Mouse (Mus musculus): Measurements from ENCODE around the gene Tcf15.

Gene Tcf15

GRCm38 (mm10) chr2:152122896-152123295, 20.5 kb upstream of the Tcf15 start:
- DNase-seq (ENCODE audit: low spot score in 2 of 2): no peak

GRCm38 (mm10) chr2:152128597-152128996, 14.8 kb upstream of the Tcf15 start:
- no peak for DNase-seq (ENCODE audit: low spot score in 2 of 2)

- peak; percentile 32 to 74 for DNase-seq (ENCODE audit: low spot score in 2 of 2)
These were observed 13.6 kb upstream of the Tcf15 start for GRCm38 (mm10) chr2:152129778-152130177.

- no peak for DNase-seq (ENCODE audit: low spot score in 2 of 2)
These were observed 11.3 kb upstream of the Tcf15 start for GRCm38 (mm10) chr2:152132016-152132415.

- DNase-seq (ENCODE audit: low spot score in 2 of 2): no peak
These were observed 10.7 kb upstream of the Tcf15 start for GRCm38 (mm10) chr2:152132691-152133090.

- no peak for DNase-seq (ENCODE audit: low spot score in 2 of 2)
These were observed 4.0 kb upstream of the Tcf15 start for GRCm38 (mm10) chr2:152139191-152139987.

GRCm38 (mm10) chr2:152140941-152141340, 2.4 kb upstream of the Tcf15 start:
- no peak for DNase-seq (ENCODE audit: low spot score in 2 of 2)

GRCm38 (mm10) chr2:152141491-152141890, 1.9 kb upstream of the Tcf15 start:
- no peak for DNase-seq (ENCODE audit: low spot score in 2 of 2)

GRCm38 (mm10) chr2:152142046-152142445, 1.3 kb upstream of the Tcf15 start:
- DNase-seq (ENCODE audit: low spot score in 2 of 2): no peak

GRCm38 (mm10) chr2:152142571-152142970, 790 bp upstream of the Tcf15 start:
- no peak for DNase-seq (ENCODE audit: low spot score in 2 of 2)

GRCm38 (mm10) chr2:152144158-152144450, 743 bp downstream of the Tcf15 start:
- DNase-seq (ENCODE audit: low spot score in 2 of 2): no peak

- no peak for DNase-seq (ENCODE audit: low spot score in 2 of 2)
These were observed 1.1 kb downstream of the Tcf15 start for GRCm38 (mm10) chr2:152144501-152144900.

- no peak for DNase-seq (ENCODE audit: low spot score in 2 of 2)
These were observed 2.4 kb downstream of the Tcf15 start for GRCm38 (mm10) chr2:152145711-152146110.

GRCm38 (mm10) chr2:152147079-152147478, 3.7 kb downstream of the Tcf15 start:
- no peak for DNase-seq (ENCODE audit: low spot score in 2 of 2)

- DNase-seq (ENCODE audit: low spot score in 2 of 2): no peak
These were observed 5.3 kb downstream of the Tcf15 start for GRCm38 (mm10) chr2:152148675-152149074.

- no peak for DNase-seq (ENCODE audit: low spot score in 2 of 2)
These were observed 6.5 kb downstream of the Tcf15 start for GRCm38 (mm10) chr2:152149891-152150290.

- DNase-seq (ENCODE audit: low spot score in 2 of 2): no peak
These were observed 7.0 kb downstream of the Tcf15 start for GRCm38 (mm10) chr2:152150373-152150772.

GRCm38 (mm10) chr2:152153361-152153760, 10.0 kb downstream of the Tcf15 start:
- no peak for DNase-seq (ENCODE audit: low spot score in 2 of 2)

GRCm38 (mm10) chr2:152155414-152156208, 12.2 kb downstream of the Tcf15 start:
- no peak for DNase-seq (ENCODE audit: low spot score in 2 of 2)

- DNase-seq (ENCODE audit: low spot score in 2 of 2): no peak
These were observed 13.1 kb downstream of the Tcf15 start for GRCm38 (mm10) chr2:152156471-152156870.

GRCm38 (mm10) chr2:152159487-152159886, 16.1 kb downstream of the Tcf15 start:
- DNase-seq (ENCODE audit: low spot score in 2 of 2): no peak

GRCm38 (mm10) chr2:152166257-152166656, 22.9 kb downstream of the Tcf15 start:
- no peak for DNase-seq (ENCODE audit: low spot score in 2 of 2)

GRCm38 (mm10) chr2:152167851-152168290, 24.5 kb downstream of the Tcf15 start:
- DNase-seq (ENCODE audit: low spot score in 2 of 2): peak; percentile 44 to 45

Measured in right cerebral cortex, postnatal 36 days (tissue).